Mouse (Mus musculus) lung, adult 2 months (tissue): Measurements from ENCODE around the gene Naa30.

ENCODE experiments used
- CTCF ChIP-seq: fragments of 200-500 bp; IDR thresholded peaks from 2 replicates; pipeline ENCODE4 v1.5.1; 2011; ENCODE audit warnings: mild to moderate bottlenecking, low read length, control low read depth; ENCODE audit not compliant: insufficient read depth
- POLR2A ChIP-seq: fragments of 200-500 bp; IDR thresholded peaks from 2 replicates; pipeline ENCODE4 v1.6.1; 2011; ENCODE audit warnings: low read depth, mild to moderate bottlenecking, control low read depth, low read length, borderline replicate concordance; ENCODE audit errors: extremely low read depth

DNA sequence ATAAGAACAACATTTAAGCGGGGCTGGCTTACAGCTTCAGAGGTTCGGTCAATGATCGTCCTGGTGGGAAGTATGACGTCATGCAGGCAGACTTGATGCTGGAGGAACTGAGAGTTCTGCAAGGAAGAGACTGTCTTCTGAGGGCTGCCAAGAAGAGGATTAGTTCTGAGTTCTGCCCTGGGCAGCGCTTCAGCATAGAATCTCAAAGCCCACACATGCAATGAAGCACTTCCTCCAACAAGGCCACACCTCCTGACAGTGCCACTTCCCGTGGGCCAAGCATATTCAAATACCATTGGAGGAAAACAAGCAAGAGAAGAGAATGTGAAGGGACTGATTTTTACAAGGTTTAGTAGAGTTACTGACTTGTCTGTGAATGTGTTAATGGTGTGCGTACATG is 31.3 kb upstream of the Naa30 start:
- TF ChIP-seq CTCF (no peak), POLR2A (no peak)
